Mouse (Mus musculus) gastrocnemius, postnatal 10 days (tissue): ENCODE data around the gene Txndc9. TPM values are rescaled to one million over a fixed set of nuclear protein-coding genes. Genes with fewer than 3 reads are reported as not detected.

Experiments used
- DNase-seq: peaks from one replicate; pipeline ENCODE4 v3.0.0; 2021; ENCODE audit warnings: mixed read lengths
- long read RNA-seq, 2 experiments: library from polyadenylated mRNA; stranded (forward); transcript quantifications; one replicate each; pipeline ENCODE4 v2.0.0; 2021
- total RNA-seq, 2 experiments: library from RNA; stranded (reverse); gene quantifications; 2 replicates each; pipeline ENCODE4 v1.2.3; 2021

Gene Txndc9
- total RNA-seq: 10 to 100 TPM; 42.1 to 44.9 TPM
- long read RNA-seq, experiment 1, transcript Txndc9-208 (5 exons, 1,699 nt): minor isoform, 9 of 31 reads
- long read RNA-seq, experiment 1, transcript Txndc9-201 (5 exons, 3,381 nt): major isoform, 14 of 31 reads
- long read RNA-seq, experiment 1, partial matches to known transcripts: 1 of 31 reads
- long read RNA-seq, experiment 1, other reads (novel, unspliced or antisense): 3 of 31 reads
- long read RNA-seq, experiment 2, transcript Txndc9-201 (5 exons, 3,381 nt): major isoform, 24 of 38 reads
- long read RNA-seq, experiment 2, transcript Txndc9-208 (5 exons, 1,699 nt): minor isoform, 11 of 38 reads
- long read RNA-seq, experiment 2, partial matches to known transcripts: 2 of 38 reads
- long read RNA-seq, experiment 2, other reads (novel, unspliced or antisense): 1 of 38 reads

GRCm38 (mm10) chr1:37997867-37998266 is at the start of gene Txndc9, which contains the start of gene Eif5b:
Gene Txndc9, minus strand, starts transcription at chr1:37997893.
Gene Eif5b, plus strand, starts transcription at chr1:37998010.
- peak; percentile 93 for DNase-seq

- no peak for DNase-seq
Measured at GRCm38 (mm10) chr1:38038898-38039297, 41.2 kb upstream of the Txndc9 start.

- no peak for DNase-seq
Measured at GRCm38 (mm10) chr1:38037375-38037774, 39.7 kb upstream of the Txndc9 start.

- DNase-seq: no peak
Measured at GRCm38 (mm10) chr1:38035521-38035920, 37.8 kb upstream of the Txndc9 start.

GRCm38 (mm10) chr1:38031391-38031790 is 33.7 kb upstream of the Txndc9 start:
- DNase-seq: no peak

GRCm38 (mm10) chr1:38027301-38027700 is 29.6 kb upstream of the Txndc9 start:
- DNase-seq: no peak

GRCm38 (mm10) chr1:38014551-38015203 is 17.0 kb upstream of the Txndc9 start:
- DNase-seq: no peak

GRCm38 (mm10) chr1:38012509-38012908 is 14.8 kb upstream of the Txndc9 start:
- no peak for DNase-seq

GRCm38 (mm10) chr1:38012104-38012503 is 14.4 kb upstream of the Txndc9 start:
- no peak for DNase-seq

GRCm38 (mm10) chr1:38011647-38012046 is 14.0 kb upstream of the Txndc9 start:
- no peak for DNase-seq

GRCm38 (mm10) chr1:38006741-38007140 is 9.0 kb upstream of the Txndc9 start:
- no peak for DNase-seq

- no peak for DNase-seq
Measured at GRCm38 (mm10) chr1:38003046-38003445, 5.4 kb upstream of the Txndc9 start.

GRCm38 (mm10) chr1:38001956-38002355 is 4.3 kb upstream of the Txndc9 start:
- DNase-seq: no peak

- no peak for DNase-seq
Measured at GRCm38 (mm10) chr1:38000844-38001243, 3.2 kb upstream of the Txndc9 start.

GRCm38 (mm10) chr1:37999552-37999951 is 1.9 kb upstream of the Txndc9 start:
- DNase-seq: no peak

- no peak for DNase-seq
Measured at GRCm38 (mm10) chr1:37998371-37999199, 892 bp upstream of the Txndc9 start.

GRCm38 (mm10) chr1:37996877-37997484 is 712 bp downstream of the Txndc9 start:
- peak; percentile 88 for DNase-seq

- DNase-seq: no peak
Measured at GRCm38 (mm10) chr1:37996226-37996625, 1.5 kb downstream of the Txndc9 start.

- no peak for DNase-seq
Measured at GRCm38 (mm10) chr1:37987856-37988255, 9.8 kb downstream of the Txndc9 start.

- no peak for DNase-seq
Measured at GRCm38 (mm10) chr1:37985764-37986323, 11.8 kb downstream of the Txndc9 start.

- no peak for DNase-seq
Measured at GRCm38 (mm10) chr1:37984326-37984725, 13.4 kb downstream of the Txndc9 start.

- no peak for DNase-seq
Measured at GRCm38 (mm10) chr1:37977303-37977702, 20.4 kb downstream of the Txndc9 start.
